Mouse (Mus musculus) limb, embryonic 13.5 days (tissue): ENCODE results near the gene Tmem91. TPM values are rescaled to one million over a fixed set of nuclear protein-coding genes. Genes with fewer than 3 reads are reported as not detected.

Experiments used
- ATAC-seq: fragments of 200-750 bp; cut with Nextera tagmentation; 2 replicates; pipeline ENCODE4 v1.8.0; 2017; ENCODE audit warnings: low read depth, moderate number of reproducible peaks, moderate TSS enrichment; ENCODE audit not compliant: low FRiP score
- H3K27ac ChIP-seq: fragments of 300-500 bp; sonication (generic); 2 replicates; pipeline ENCODE4 v1.5.1; 2015; ENCODE audit warnings: inconsistent platforms, mild to moderate bottlenecking, moderate library complexity
- H3K27me3 ChIP-seq: fragments of 300-500 bp; sonication (generic); 2 replicates; pipeline ENCODE4 v1.6.1; 2015; ENCODE audit warnings: mild to moderate bottlenecking, inconsistent platforms
- H3K36me3 ChIP-seq: fragments of 300-500 bp; sonication (generic); 2 replicates; pipeline ENCODE4 v1.6.1; 2015; ENCODE audit warnings: inconsistent platforms, mild to moderate bottlenecking, moderate library complexity
- H3K4me1 ChIP-seq: fragments of 300-500 bp; sonication (generic); 2 replicates; pipeline ENCODE4 v1.6.1; 2015; ENCODE audit warnings: inconsistent platforms
- H3K4me2 ChIP-seq: fragments of 300-500 bp; sonication (generic); replicated peaks from 2 replicates; pipeline ENCODE4 v1.6.1; 2015; ENCODE audit warnings: inconsistent platforms, mild to moderate bottlenecking, moderate library complexity
- H3K4me3 ChIP-seq: fragments of 300-500 bp; sonication (generic); 2 replicates; pipeline ENCODE4 v1.5.1; 2015; ENCODE audit warnings: moderate library complexity, mild to moderate bottlenecking, inconsistent platforms
- H3K9ac ChIP-seq: fragments of 300-500 bp; sonication (generic); 2 replicates; pipeline ENCODE4 v1.6.1; 2015; ENCODE audit warnings: mild to moderate bottlenecking, inconsistent platforms
- H3K9me3 ChIP-seq: fragments of 300-500 bp; sonication (generic); 2 replicates; pipeline ENCODE4 v1.6.1; 2016; ENCODE audit warnings: inconsistent platforms
- WGBS: fragments of 180-500 bp; shearing (Covaris S2); methylation state at CpG from one replicate; pipeline ENCODE4 v1.1.7; 2015; 5-methylcytosine and 5-hydroxymethylcytosine counted together
- polyA plus RNA-seq: library from polyadenylated mRNA; unstranded; fragments of >200 nt; fragmentation: Nextera tagmentation; extraction: Ambion mirVana; gene quantifications from 2 replicates; pipeline ENCODE4 v1.2.1, GENCODE M21; 2015

Gene Tmem91
- polyA plus RNA-seq, 1 experiment from 2014 or later = 3.7 TPM

- peaks cover 37% of the 10 kb centered on the region for H3K4me1 ChIP-seq
- peak overlapping the region; percentile 86 for H3K4me2 ChIP-seq
- 36% methylated on average over 5 of the region's 5 CpGs for WGBS
- H3K4me3 ChIP-seq = peak overlapping the region; percentile 66
- no peaks in the 10 kb centered on the region for H3K36me3 ChIP-seq
- H3K9me3 ChIP-seq = no peaks in the 10 kb centered on the region
- no peak overlapping the region for H3K27ac ChIP-seq
- ATAC-seq = no peak
- H3K27me3 ChIP-seq = peaks cover 67% of the 10 kb centered on the region
- no peak overlapping the region for H3K9ac ChIP-seq
These were observed 15.1 kb upstream of the Tmem91 start for GRCm38 (mm10) chr7:25690051-25690450.

GRCm38 (mm10) chr7:25689603-25690021, 14.6 kb upstream of the Tmem91 start:
- no peaks in the 10 kb centered on the region for H3K9me3 ChIP-seq
- 0 out of 2 replicates have a peak overlapping the region, but pooled peaks have one; percentile 76 for H3K9ac ChIP-seq
- H3K27me3 ChIP-seq = peaks cover 67% of the 10 kb centered on the region
- no peak for ATAC-seq
- peak overlapping the region; percentile 66 for H3K4me3 ChIP-seq
- WGBS = 14% methylated on average over 12 of the region's 12 CpGs
- no peak overlapping the region for H3K27ac ChIP-seq
- peaks cover 37% of the 10 kb centered on the region for H3K4me1 ChIP-seq
- H3K36me3 ChIP-seq = no peaks in the 10 kb centered on the region
- H3K4me2 ChIP-seq = peak overlapping the region; percentile 86

- H3K4me1 ChIP-seq = peaks cover 37% of the 10 kb centered on the region
- peak overlapping the region; percentile 66 for H3K4me3 ChIP-seq
- no peaks in the 10 kb centered on the region for H3K9me3 ChIP-seq
- H3K36me3 ChIP-seq = no peaks in the 10 kb centered on the region
- H3K27me3 ChIP-seq = peaks cover 67% of the 10 kb centered on the region
- peak overlapping the region; percentile 76 for H3K9ac ChIP-seq
- ATAC-seq = peak; percentile 57
- peak overlapping the region; percentile 86 for H3K4me2 ChIP-seq
- WGBS = under 1% methylated on average over 50 of the region's 52 CpGs
- no peak overlapping the region for H3K27ac ChIP-seq
These were observed 14.0 kb upstream of the Tmem91 start for GRCm38 (mm10) chr7:25688810-25689586.

GRCm38 (mm10) chr7:25687811-25688401, 12.9 kb upstream of the Tmem91 start:
- H3K9me3 ChIP-seq = no peaks in the 10 kb centered on the region
- H3K4me1 ChIP-seq = peaks cover 37% of the 10 kb centered on the region
- no peak for ATAC-seq
- H3K9ac ChIP-seq = peak overlapping the region; percentile 76
- WGBS = under 1% methylated on average over 47 of the region's 47 CpGs
- H3K27me3 ChIP-seq = peaks cover 67% of the 10 kb centered on the region
- H3K27ac ChIP-seq = 0 out of 2 replicates have a peak overlapping the region, but pooled peaks have one; percentile 1
- peak overlapping the region; percentile 66 for H3K4me3 ChIP-seq
- H3K4me2 ChIP-seq = peak overlapping the region; percentile 86
- peaks cover 2% of the 10 kb centered on the region; the same call in 1 of the 2 replicates for H3K36me3 ChIP-seq

GRCm38 (mm10) chr7:25686680-25687531, 11.9 kb upstream of the Tmem91 start, which contains the start of gene Tgfb1:
Gene Tgfb1, plus strand, starts transcription at chr7:25687002.
- Histone ChIP-seq H3K27me3 (peaks cover 61% of the 10 kb centered on the region), H3K9me3 (no peaks in the 10 kb centered on the region), H3K27ac (0 out of 2 replicates have a peak within 1 kb of the TSS, but pooled peaks have one; percentile 1), H3K4me3 (peak within 1 kb of the TSS; percentile 66), H3K4me2 (peak within 1 kb of the TSS; percentile 86), H3K4me1 (peaks cover 37% of the 10 kb centered on the region), H3K36me3 (peaks cover 5% of the 10 kb centered on the region; the same call in 1 of the 2 replicates), H3K9ac (peak within 1 kb of the TSS; percentile 76)
- WGBS = 1% methylated on average over 63 of the region's 69 CpGs
- peak; percentile 37; the same call in 1 of the 2 replicates for ATAC-seq

- H3K4me2 ChIP-seq = peak overlapping the region; percentile 86
- H3K9ac ChIP-seq = peak overlapping the region; percentile 76
- no peak for ATAC-seq
- 72% methylated on average over 21 of the region's 21 CpGs for WGBS
- H3K4me3 ChIP-seq = peak overlapping the region; percentile 66
- H3K27me3 ChIP-seq = peaks cover 55% of the 10 kb centered on the region
- peaks cover 43% of the 10 kb centered on the region for H3K4me1 ChIP-seq
- no peak overlapping the region for H3K27ac ChIP-seq
- H3K36me3 ChIP-seq = peaks cover 5% of the 10 kb centered on the region; the same call in 1 of the 2 replicates
- H3K9me3 ChIP-seq = no peaks in the 10 kb centered on the region
These were observed 11.0 kb upstream of the Tmem91 start for GRCm38 (mm10) chr7:25685926-25686470.

- Histone ChIP-seq H3K27me3 (peaks cover 43% of the 10 kb centered on the region), H3K4me1 (peaks cover 48% of the 10 kb centered on the region)
These were observed 9.7 kb upstream of the Tmem91 start for GRCm38 (mm10) chr7:25684659-25685058.

GRCm38 (mm10) chr7:25683474-25684180, 8.7 kb upstream of the Tmem91 start:
- ATAC-seq = no peak
- Histone ChIP-seq H3K4me1 (peaks cover 38% of the 10 kb centered on the region), H3K36me3 (peaks cover 5% of the 10 kb centered on the region; the same call in 1 of the 2 replicates), H3K27me3 (peaks cover 40% of the 10 kb centered on the region), H3K4me2 (no peak overlapping the region), H3K9me3 (no peaks in the 10 kb centered on the region), H3K4me3 (no peak overlapping the region), H3K9ac (no peak overlapping the region), H3K27ac (no peak overlapping the region)
- 71% methylated on average over 7 of the region's 7 CpGs for WGBS

More at GRCm38 (mm10) chr7:25684659-25685058, 9.7 kb upstream of the Tmem91 start:
- H3K9me3 ChIP-seq = no peaks in the 10 kb centered on the region
- H3K4me2 ChIP-seq = no peak overlapping the region
- no peak overlapping the region for H3K4me3 ChIP-seq
- H3K27ac ChIP-seq = no peak overlapping the region
- ATAC-seq = no peak
- no peak overlapping the region for H3K9ac ChIP-seq
- peaks cover 5% of the 10 kb centered on the region; the same call in 1 of the 2 replicates for H3K36me3 ChIP-seq
- 83% methylated on average over 6 of the region's 6 CpGs for WGBS

- Histone ChIP-seq H3K4me1 (peaks cover 19% of the 10 kb centered on the region), H3K4me3 (peak overlapping the region; percentile 66), H3K9ac (peak overlapping the region; percentile 4; the same call in 1 of the 2 replicates), H3K27me3 (peaks cover 30% of the 10 kb centered on the region), H3K4me2 (peak overlapping the region; percentile 69), H3K36me3 (peaks cover 5% of the 10 kb centered on the region; the same call in 1 of the 2 replicates), H3K27ac (no peak overlapping the region), H3K9me3 (no peaks in the 10 kb centered on the region)
- ATAC-seq = 0 out of 2 replicates have a peak, but pooled peaks have one; percentile 2
- WGBS = 66% methylated on average over 15 of the region's 15 CpGs
These were observed 6.6 kb upstream of the Tmem91 start for GRCm38 (mm10) chr7:25681341-25682231.
